Mouse (Mus musculus): ENCODE measurements around the gene Nynrin. TPM values are rescaled to one million over a fixed set of nuclear protein-coding genes. Genes with fewer than 3 reads are reported as not detected.

Gene Nynrin
- polyA plus RNA-seq, 1 experiment from 2014 or later, result 20.2 TPM

DNA sequence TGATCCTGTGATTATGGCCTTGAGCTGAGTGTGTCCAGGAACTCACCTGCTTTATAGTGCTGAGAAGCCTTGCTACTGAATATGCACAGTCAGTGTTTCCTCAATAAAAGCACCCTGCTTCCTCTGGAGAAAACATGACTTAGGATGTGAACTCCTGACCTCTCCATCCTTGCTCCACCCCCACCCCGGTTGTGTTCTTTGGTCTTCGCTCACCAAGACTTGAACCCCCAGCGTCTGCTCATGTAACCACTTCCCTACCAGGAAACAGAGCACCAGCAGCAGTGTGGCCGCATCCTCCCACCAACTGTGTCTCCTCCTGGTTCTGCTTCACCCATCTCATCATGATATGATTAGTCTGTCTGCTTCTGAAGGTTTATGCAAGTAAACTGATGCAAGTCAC lies 59.6 kb downstream of the Nynrin start:
- 57% methylated on average over 4 of the region's 4 CpGs for WGBS

DNA sequence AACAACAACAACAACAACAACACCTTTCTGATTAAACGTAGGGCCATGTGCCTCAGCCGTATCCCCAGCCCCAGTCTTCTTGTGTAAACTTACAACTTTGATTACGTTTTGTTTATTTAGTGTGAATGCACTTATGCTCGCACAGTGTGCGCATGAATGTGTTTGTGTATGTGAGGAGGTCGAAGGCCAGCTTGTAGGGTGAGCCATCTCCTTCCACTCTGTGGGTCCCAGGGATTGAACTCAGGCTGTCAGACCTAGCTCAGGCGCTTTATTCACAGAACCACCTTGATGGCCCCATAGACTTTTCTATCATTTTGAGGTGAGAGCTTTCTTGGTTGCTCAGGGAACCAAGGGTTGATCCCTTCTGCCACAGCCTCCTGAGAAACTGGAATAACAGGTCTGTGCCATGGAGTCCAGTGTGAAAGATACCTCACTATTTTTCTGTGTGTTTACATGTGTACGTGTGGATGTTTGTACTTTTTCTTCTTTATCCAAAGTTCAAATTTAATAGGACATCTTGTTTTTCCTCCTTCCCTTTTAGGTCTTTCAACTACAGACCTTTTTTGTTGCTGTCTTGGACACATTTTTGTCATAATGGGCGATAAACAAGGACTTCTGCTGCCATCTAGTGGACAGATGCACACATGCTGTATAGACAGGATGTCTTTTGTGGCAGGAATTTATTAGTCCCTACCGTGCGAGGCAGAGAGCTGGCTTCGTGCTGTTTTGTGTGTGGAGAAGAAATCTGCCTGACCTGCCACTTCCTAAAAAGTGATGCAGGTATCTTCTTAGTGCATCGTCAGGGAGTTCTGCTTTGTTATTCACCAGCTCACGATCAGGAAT lies 64.7 kb downstream of the Nynrin start:
- ATAC-seq (replicated peaks; ENCODE audit: low FRiP score), result peak; percentile 74
- 42% methylated on average over 14 of the region's 14 CpGs for WGBS
- no peaks in the 10 kb centered on the region for H3K36me3 ChIP-seq (ENCODE audit: control insufficient read depth, insufficient read depth, low read length)
- no peaks in the 10 kb centered on the region for H3K9me3 ChIP-seq (ENCODE audit: control insufficient read depth, low read length)
- H3K4me1 ChIP-seq (replicated peaks; ENCODE audit: control insufficient read depth, insufficient read depth, low read length), result no peaks in the 10 kb centered on the region
- H3K4me2 ChIP-seq (ENCODE audit: low read depth, low read length, severe bottlenecking), result no peak overlapping the region; the same call in 1 of the 2 replicates
- H3K4me3 ChIP-seq (ENCODE audit: low read depth, low read length), result no peak overlapping the region
- no peak overlapping the region for H3K9ac ChIP-seq (ENCODE audit: low read length)
- DNase-seq (ENCODE audit: low spot score), result peak; percentile 83
- no peaks in the 10 kb centered on the region for H3K27me3 ChIP-seq (ENCODE audit: control insufficient read depth, insufficient read depth, low read length)
- no peak overlapping the region for H3K27ac ChIP-seq (ENCODE audit: low read depth, low read length)

More for the DNA sequence above, 59.6 kb downstream of the Nynrin start:
- no peaks in the 10 kb centered on the region for H3K27me3 ChIP-seq (ENCODE audit: control insufficient read depth, insufficient read depth, low read length)
- no peak for DNase-seq (ENCODE audit: low spot score)
- H3K9ac ChIP-seq (ENCODE audit: low read length), result no peak overlapping the region
- H3K36me3 ChIP-seq (ENCODE audit: control insufficient read depth, insufficient read depth, low read length), result no peaks in the 10 kb centered on the region
- H3K27ac ChIP-seq (ENCODE audit: low read depth, low read length), result no peak overlapping the region
- H3K4me1 ChIP-seq (replicated peaks; ENCODE audit: control insufficient read depth, insufficient read depth, low read length), result no peaks in the 10 kb centered on the region
- no peak overlapping the region for H3K4me2 ChIP-seq (ENCODE audit: low read depth, low read length, severe bottlenecking)
- ATAC-seq (replicated peaks; ENCODE audit: low FRiP score), result no peak
- H3K9me3 ChIP-seq (ENCODE audit: control insufficient read depth, low read length), result no peaks in the 10 kb centered on the region
- no peak overlapping the region for H3K4me3 ChIP-seq (ENCODE audit: low read depth, low read length)

DNA sequence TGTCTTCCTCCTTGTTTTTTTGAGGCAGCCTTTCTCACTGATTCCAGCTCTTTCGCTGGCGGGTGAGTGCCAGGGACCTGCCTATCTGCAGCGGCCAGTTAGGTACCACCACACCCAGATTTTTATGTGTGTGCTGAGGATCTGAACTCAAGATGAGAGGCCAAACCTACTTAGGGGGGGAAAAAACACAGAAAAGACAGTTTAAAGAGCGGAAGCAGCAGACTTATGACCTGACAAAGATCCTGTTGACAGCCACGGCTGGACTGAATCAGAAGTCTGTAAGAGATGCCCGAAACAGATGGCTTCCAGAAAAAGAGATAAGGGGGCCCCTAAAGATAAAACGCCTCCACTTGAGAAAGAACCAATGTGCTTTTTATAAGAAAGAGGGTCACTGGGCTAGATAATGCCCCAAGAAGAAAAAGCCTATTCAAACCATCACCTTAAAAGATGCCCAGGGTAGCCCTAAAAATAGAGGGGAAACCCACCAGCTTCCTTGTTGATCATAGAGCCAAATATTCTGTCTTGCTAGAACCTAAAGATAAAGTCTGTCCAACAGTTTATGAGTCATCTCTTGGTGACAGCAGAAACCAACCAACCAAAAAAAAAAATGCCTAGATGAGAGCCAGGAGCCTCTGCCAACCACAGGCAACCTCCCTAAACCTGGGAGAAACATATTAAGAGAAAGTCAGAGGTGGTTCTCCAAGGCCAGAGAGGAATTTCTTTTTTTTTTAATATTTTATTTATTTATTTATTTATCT lies 68.8 kb downstream of the Nynrin start:
- Histone ChIP-seq H3K9me3 (ENCODE audit: control insufficient read depth, low read length) (no peaks in the 10 kb centered on the region), H3K4me1 (replicated peaks; ENCODE audit: control insufficient read depth, insufficient read depth, low read length) (no peaks in the 10 kb centered on the region), H3K4me2 (ENCODE audit: low read depth, low read length, severe bottlenecking) (no peak overlapping the region), H3K27ac (ENCODE audit: low read depth, low read length) (no peak overlapping the region), H3K36me3 (ENCODE audit: control insufficient read depth, insufficient read depth, low read length) (no peaks in the 10 kb centered on the region), H3K9ac (ENCODE audit: low read length) (no peak overlapping the region), H3K4me3 (ENCODE audit: low read depth, low read length) (no peak overlapping the region), H3K27me3 (ENCODE audit: control insufficient read depth, insufficient read depth, low read length) (no peaks in the 10 kb centered on the region)
- 84% methylated on average over 7 of the region's 7 CpGs for WGBS
- DNase-seq (ENCODE audit: low spot score), result no peak
- ATAC-seq (replicated peaks; ENCODE audit: low FRiP score), result no peak

Other genes starting within 250 kb of the Nynrin start
- gene Rec8, start 236.0 kb upstream of the Nynrin start, polyA plus RNA-seq (2014; fragmentation: Nextera tagmentation; extraction: Ambion mirVana), result 4.8 and 5.5 TPM in 2 replicates
- 77.2 and 104 TPM in 2 replicates for gene Ipo4, start 218.1 kb upstream of the Nynrin start, polyA plus RNA-seq (2014; fragmentation: Nextera tagmentation; extraction: Ambion mirVana)
- 3.4 and 4.0 TPM in 2 replicates for gene Gm49378, start 216.1 kb upstream of the Nynrin start, polyA plus RNA-seq (2014; fragmentation: Nextera tagmentation; extraction: Ambion mirVana)
- gene Tm9sf1, start 210.2 kb upstream of the Nynrin start, polyA plus RNA-seq (2014; fragmentation: Nextera tagmentation; extraction: Ambion mirVana), result 77.1 and 78.4 TPM in 2 replicates
- gene Tssk4, start 203.8 kb upstream of the Nynrin start, polyA plus RNA-seq (2014; fragmentation: Nextera tagmentation; extraction: Ambion mirVana), result 0.76 and 0.99 TPM in 2 replicates
- 61.9 and 62.3 TPM in 2 replicates for gene Mdp1, start 193.5 kb upstream of the Nynrin start, polyA plus RNA-seq (2014; fragmentation: Nextera tagmentation; extraction: Ambion mirVana)
- 59.7 and 62.5 TPM in 2 replicates for gene Gmpr2, start 182.1 kb upstream of the Nynrin start, polyA plus RNA-seq (2014; fragmentation: Nextera tagmentation; extraction: Ambion mirVana)
- 583 and 616 TPM in 2 replicates for gene Nedd8, start 181.9 kb upstream of the Nynrin start, polyA plus RNA-seq (2014; fragmentation: Nextera tagmentation; extraction: Ambion mirVana)
- 73.8 and 74.8 TPM in 2 replicates for gene Tinf2, start 172.2 kb upstream of the Nynrin start, polyA plus RNA-seq (2014; fragmentation: Nextera tagmentation; extraction: Ambion mirVana)
- gene Tgm1, start 140.1 kb upstream of the Nynrin start, polyA plus RNA-seq (2014; fragmentation: Nextera tagmentation; extraction: Ambion mirVana), result 0.21 and 1.4 TPM in 2 replicates
- gene Rabggta, start 131.7 kb upstream of the Nynrin start, polyA plus RNA-seq (2014; fragmentation: Nextera tagmentation; extraction: Ambion mirVana), result 23.4 and 27.1 TPM in 2 replicates
- 63.6 and 76.7 TPM in 2 replicates for gene Dhrs1, start 108.3 kb upstream of the Nynrin start, polyA plus RNA-seq (2014; fragmentation: Nextera tagmentation; extraction: Ambion mirVana)
- 54.2 and 57.4 TPM in 2 replicates for gene Nop9, start 108.3 kb upstream of the Nynrin start, polyA plus RNA-seq (2014; fragmentation: Nextera tagmentation; extraction: Ambion mirVana)
- gene Cideb, start 95.6 kb upstream of the Nynrin start, polyA plus RNA-seq (2014; fragmentation: Nextera tagmentation; extraction: Ambion mirVana), result not detected in 2 replicates
- 0.32 and 0.43 TPM in 2 replicates for gene Ltb4r2, start 92.6 kb upstream of the Nynrin start, polyA plus RNA-seq (2014; fragmentation: Nextera tagmentation; extraction: Ambion mirVana)
- 0.45 TPM in 1 of 2 replicates, not detected in the other for gene Ltb4r1, start 88.0 kb upstream of the Nynrin start, polyA plus RNA-seq (2014; fragmentation: Nextera tagmentation; extraction: Ambion mirVana)
- gene Adcy4, start 69.9 kb upstream of the Nynrin start, polyA plus RNA-seq (2014; fragmentation: Nextera tagmentation; extraction: Ambion mirVana), result 6.1 and 7.2 TPM in 2 replicates
- 6.6 and 9.7 TPM in 2 replicates for gene Ripk3, start 65.1 kb upstream of the Nynrin start, polyA plus RNA-seq (2014; fragmentation: Nextera tagmentation; extraction: Ambion mirVana)
- 30.8 and 32.7 TPM in 2 replicates for gene Nfatc4, start 30.9 kb upstream of the Nynrin start, polyA plus RNA-seq (2014; fragmentation: Nextera tagmentation; extraction: Ambion mirVana)
- gene Cbln3, start 30.4 kb downstream of the Nynrin start, polyA plus RNA-seq (2014; fragmentation: Nextera tagmentation; extraction: Ambion mirVana), result 0.37 TPM in 1 of 2 replicates, not detected in the other
- gene Khnyn, start 30.9 kb downstream of the Nynrin start, polyA plus RNA-seq (2014; fragmentation: Nextera tagmentation; extraction: Ambion mirVana), result 13.6 and 14.9 TPM in 2 replicates
- gene Sdr39u1, start 46.3 kb downstream of the Nynrin start, polyA plus RNA-seq (2014; fragmentation: Nextera tagmentation; extraction: Ambion mirVana), result 38.0 and 48.6 TPM in 2 replicates
- gene Cma1, start 90.7 kb downstream of the Nynrin start, polyA plus RNA-seq (2014; fragmentation: Nextera tagmentation; extraction: Ambion mirVana), result not detected in 2 replicates
- not detected in 2 replicates for gene Cma2, start 97.0 kb downstream of the Nynrin start, polyA plus RNA-seq (2014; fragmentation: Nextera tagmentation; extraction: Ambion mirVana)
- gene Mcpt1, start 164.0 kb downstream of the Nynrin start, polyA plus RNA-seq (2014; fragmentation: Nextera tagmentation; extraction: Ambion mirVana), result not detected in 2 replicates
- gene Mcpt9, start 176.5 kb downstream of the Nynrin start, polyA plus RNA-seq (2014; fragmentation: Nextera tagmentation; extraction: Ambion mirVana), result not detected in 2 replicates
- gene Mcpt2, start 188.0 kb downstream of the Nynrin start, polyA plus RNA-seq (2014; fragmentation: Nextera tagmentation; extraction: Ambion mirVana), result not detected in 2 replicates
- gene Mcpt4, start 208.3 kb downstream of the Nynrin start, polyA plus RNA-seq (2014; fragmentation: Nextera tagmentation; extraction: Ambion mirVana), result not detected in 2 replicates
- gene Mcpt8, start 231.3 kb downstream of the Nynrin start, polyA plus RNA-seq (2014; fragmentation: Nextera tagmentation; extraction: Ambion mirVana), result not detected in 2 replicates
- not detected in 2 replicates for gene Ctsg, start 248.6 kb downstream of the Nynrin start, polyA plus RNA-seq (2014; fragmentation: Nextera tagmentation; extraction: Ambion mirVana)